Mouse (Mus musculus): ENCODE measurements around the gene Prkaca.

DNA sequence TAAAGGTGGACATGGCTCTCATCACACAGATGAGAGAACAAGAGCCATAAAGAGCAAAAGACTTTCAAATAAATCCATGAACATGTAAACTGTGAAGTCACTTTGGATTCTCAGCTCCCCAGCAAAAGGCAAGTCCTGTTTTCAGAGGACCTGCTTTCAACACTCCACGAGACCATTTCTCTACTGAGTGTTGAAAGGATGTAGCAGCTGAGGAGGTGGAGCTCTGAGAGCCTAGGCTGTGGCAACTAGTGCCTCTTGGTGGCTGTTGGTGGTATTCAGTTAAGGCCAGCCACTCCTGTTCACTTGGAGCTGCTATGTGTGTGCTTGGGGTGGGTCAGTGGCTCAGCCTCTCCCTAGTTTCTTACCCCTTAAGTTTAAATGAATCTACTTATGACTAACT, 16.0 kb upstream of the Prkaca start:
- TF ChIP-seq CTCF (IDR thresholded peaks at IDR 0.05; ENCODE audit: low read depth, low read length) (peak; percentile 39), POLR2A (IDR thresholded peaks at IDR 0.05; ENCODE audit: insufficient read depth, low read length) (no peak)

Measured in ES-Bruce4 (cell line).